Mouse (Mus musculus) adrenal gland, postnatal 25 days (tissue): ENCODE results near the gene Sh3kbp1. TPM values are rescaled to one million over a fixed set of nuclear protein-coding genes. Genes with fewer than 3 reads are reported as not detected.

ENCODE experiments used
- DNase-seq: peaks from one replicate; pipeline ENCODE4 v3.0.0; 2021; ENCODE audit warnings: mixed read lengths
- total RNA-seq: library from RNA; stranded (reverse); gene quantifications from 2 replicates; pipeline ENCODE4 v1.2.3, GENCODE M21; 2021

The Sh3kbp1 gene
- total RNA-seq, 1 experiment from 2014 or later = 20.9 TPM

- no peak for DNase-seq
Measured at GRCm38 (mm10) chrX:159924759-159925158, 297.7 kb downstream of the Sh3kbp1 start.

GRCm38 (mm10) chrX:159928165-159928564 lies 301.1 kb downstream of the Sh3kbp1 start:
- DNase-seq = no peak

- DNase-seq = no peak
Measured at GRCm38 (mm10) chrX:159928834-159929233, 301.8 kb downstream of the Sh3kbp1 start.

GRCm38 (mm10) chrX:159932027-159932426 lies 305.0 kb downstream of the Sh3kbp1 start:
- no peak for DNase-seq

GRCm38 (mm10) chrX:159942569-159942968 lies 315.5 kb downstream of the Sh3kbp1 start:
- no peak for DNase-seq

GRCm38 (mm10) chrX:159943586-159943985 lies 316.5 kb downstream of the Sh3kbp1 start:
- no peak for DNase-seq

- DNase-seq = no peak
Measured at GRCm38 (mm10) chrX:159953546-159954429, 326.7 kb downstream of the Sh3kbp1 start.

- DNase-seq = no peak
Measured at GRCm38 (mm10) chrX:159954430-159954779, 327.3 kb downstream of the Sh3kbp1 start.

GRCm38 (mm10) chrX:159955433-159955832 lies 328.4 kb downstream of the Sh3kbp1 start:
- no peak for DNase-seq

- no peak for DNase-seq
Measured at GRCm38 (mm10) chrX:159961385-159961784, 334.3 kb downstream of the Sh3kbp1 start.

- DNase-seq = peak; percentile 3
Measured at GRCm38 (mm10) chrX:159963273-159963672, 336.2 kb downstream of the Sh3kbp1 start.

- DNase-seq = peak; percentile 1
Measured at GRCm38 (mm10) chrX:159963925-159964324, 336.9 kb downstream of the Sh3kbp1 start.

GRCm38 (mm10) chrX:159969025-159969424 lies 342.0 kb downstream of the Sh3kbp1 start:
- DNase-seq = no peak

GRCm38 (mm10) chrX:159971091-159971779 lies 344.2 kb downstream of the Sh3kbp1 start:
- DNase-seq = no peak

- peak; percentile 2 for DNase-seq
Measured at GRCm38 (mm10) chrX:159973730-159974129, 346.7 kb downstream of the Sh3kbp1 start.

GRCm38 (mm10) chrX:159976243-159976642 lies 349.2 kb downstream of the Sh3kbp1 start:
- DNase-seq = no peak

- peak; percentile 68 for DNase-seq
Measured at GRCm38 (mm10) chrX:159988002-159988960, 361.2 kb downstream of the Sh3kbp1 start, which contains the start of gene Map3k15. Map3k15 (plus strand) TSS chrX:159988433.

- no peak for DNase-seq
Measured at GRCm38 (mm10) chrX:159995808-159996207, 368.7 kb downstream of the Sh3kbp1 start.
